Mouse (Mus musculus): Measurements from ENCODE around the gene Mgat1. TPM values are rescaled to one million over a fixed set of nuclear protein-coding genes. Genes with fewer than 3 reads are reported as not detected.

Mgat1 gene
- polyA plus RNA-seq, 1 experiment from 2014 or later = 56.3 TPM

GRCm38 (mm10) chr11:49253035-49253434, 9.0 kb downstream of the Mgat1 start:
- no peak overlapping the region for H3K27ac ChIP-seq
- H3K4me3 ChIP-seq = no peak overlapping the region
- WGBS = 90% methylated on average over 6 of the region's 6 CpGs
- peaks cover 31% of the 10 kb centered on the region for H3K4me1 ChIP-seq
- no peaks in the 10 kb centered on the region for H3K27me3 ChIP-seq
- no peak for ATAC-seq (ENCODE audit: low FRiP score, low read depth)
- no peak overlapping the region for H3K9ac ChIP-seq
- peaks cover 48% of the 10 kb centered on the region for H3K36me3 ChIP-seq
- no peak overlapping the region for H3K4me2 ChIP-seq (replicated peaks)
- H3K9me3 ChIP-seq = no peaks in the 10 kb centered on the region

GRCm38 (mm10) chr11:49259296-49259695, 15.3 kb downstream of the Mgat1 start:
- peaks cover 75% of the 10 kb centered on the region for H3K36me3 ChIP-seq
- ATAC-seq (ENCODE audit: low FRiP score, low read depth) = no peak
- no peak overlapping the region for H3K4me2 ChIP-seq (replicated peaks)
- no peaks in the 10 kb centered on the region for H3K4me1 ChIP-seq
- WGBS = 81% methylated on average over 2 of the region's 2 CpGs
- H3K4me3 ChIP-seq = no peak overlapping the region
- no peak overlapping the region for H3K9ac ChIP-seq
- no peaks in the 10 kb centered on the region for H3K9me3 ChIP-seq
- H3K27me3 ChIP-seq = no peaks in the 10 kb centered on the region
- no peak overlapping the region for H3K27ac ChIP-seq

GRCm38 (mm10) chr11:49259829-49260228, 15.8 kb downstream of the Mgat1 start:
- 78% methylated on average over 1 of the region's 1 CpGs for WGBS
- Histone ChIP-seq H3K4me2 (replicated peaks) (no peak overlapping the region), H3K9me3 (no peaks in the 10 kb centered on the region), H3K4me3 (no peak overlapping the region), H3K4me1 (no peaks in the 10 kb centered on the region), H3K36me3 (peaks cover 75% of the 10 kb centered on the region), H3K27ac (no peak overlapping the region), H3K9ac (no peak overlapping the region), H3K27me3 (no peaks in the 10 kb centered on the region)
- ATAC-seq (ENCODE audit: low FRiP score, low read depth) = no peak

- 96% methylated on average over 21 of the region's 21 CpGs for WGBS
- Histone ChIP-seq H3K4me3 (no peak overlapping the region), H3K4me2 (replicated peaks) (no peak overlapping the region), H3K27ac (no peak overlapping the region), H3K27me3 (no peaks in the 10 kb centered on the region), H3K9me3 (no peaks in the 10 kb centered on the region), H3K4me1 (no peaks in the 10 kb centered on the region), H3K36me3 (peaks cover 75% of the 10 kb centered on the region), H3K9ac (no peak overlapping the region)
- no peak for ATAC-seq (ENCODE audit: low FRiP score, low read depth)
Measured at GRCm38 (mm10) chr11:49260598-49261312, 16.8 kb downstream of the Mgat1 start.

GRCm38 (mm10) chr11:49261313-49261855, 17.4 kb downstream of the Mgat1 start:
- peaks cover 71% of the 10 kb centered on the region for H3K36me3 ChIP-seq
- ATAC-seq (ENCODE audit: low FRiP score, low read depth) = no peak
- H3K4me3 ChIP-seq = no peak overlapping the region
- H3K27ac ChIP-seq = no peak overlapping the region
- H3K9me3 ChIP-seq = no peaks in the 10 kb centered on the region
- no peak overlapping the region for H3K4me2 ChIP-seq (replicated peaks)
- 94% methylated on average over 14 of the region's 14 CpGs for WGBS
- no peaks in the 10 kb centered on the region for H3K4me1 ChIP-seq
- no peak overlapping the region for H3K9ac ChIP-seq
- H3K27me3 ChIP-seq = no peaks in the 10 kb centered on the region

GRCm38 (mm10) chr11:49262286-49262685, 18.3 kb downstream of the Mgat1 start:
- Histone ChIP-seq H3K4me3 (no peak overlapping the region), H3K27ac (no peak overlapping the region), H3K9ac (no peak overlapping the region; the same call in 1 of the 2 replicates), H3K4me2 (replicated peaks) (no peak overlapping the region), H3K27me3 (no peaks in the 10 kb centered on the region), H3K4me1 (no peaks in the 10 kb centered on the region), H3K9me3 (no peaks in the 10 kb centered on the region), H3K36me3 (peaks cover 63% of the 10 kb centered on the region)
- ATAC-seq (ENCODE audit: low FRiP score, low read depth) = no peak
- 99% methylated on average over 5 of the region's 5 CpGs for WGBS

- Histone ChIP-seq H3K9ac (no peak overlapping the region), H3K36me3 (peaks cover 61% of the 10 kb centered on the region), H3K4me1 (no peaks in the 10 kb centered on the region), H3K9me3 (no peaks in the 10 kb centered on the region), H3K27ac (no peak overlapping the region), H3K27me3 (no peaks in the 10 kb centered on the region), H3K4me3 (no peak overlapping the region), H3K4me2 (replicated peaks) (no peak overlapping the region)
- WGBS = 89% methylated on average over 6 of the region's 6 CpGs
- ATAC-seq (ENCODE audit: low FRiP score, low read depth) = no peak
Measured at GRCm38 (mm10) chr11:49263149-49263548, 19.2 kb downstream of the Mgat1 start.

GRCm38 (mm10) chr11:49264081-49264480, 20.1 kb downstream of the Mgat1 start:
- H3K4me3 ChIP-seq = no peak overlapping the region
- no peak overlapping the region for H3K9ac ChIP-seq
- H3K27me3 ChIP-seq = no peaks in the 10 kb centered on the region
- WGBS = 92% methylated on average over 7 of the region's 7 CpGs
- H3K9me3 ChIP-seq = no peaks in the 10 kb centered on the region
- H3K36me3 ChIP-seq = peaks cover 54% of the 10 kb centered on the region
- H3K4me2 ChIP-seq (replicated peaks) = no peak overlapping the region
- no peak overlapping the region; the same call in 1 of the 2 replicates for H3K27ac ChIP-seq
- ATAC-seq (ENCODE audit: low FRiP score, low read depth) = no peak
- H3K4me1 ChIP-seq = no peaks in the 10 kb centered on the region

- H3K9me3 ChIP-seq = no peaks in the 10 kb centered on the region
- no peak overlapping the region for H3K4me3 ChIP-seq
- no peak overlapping the region for H3K9ac ChIP-seq
- no peaks in the 10 kb centered on the region for H3K4me1 ChIP-seq
- H3K36me3 ChIP-seq = peaks cover 52% of the 10 kb centered on the region
- no peaks in the 10 kb centered on the region for H3K27me3 ChIP-seq
- WGBS = 72% methylated on average over 11 of the region's 11 CpGs
- ATAC-seq (ENCODE audit: low FRiP score, low read depth) = no peak
- H3K27ac ChIP-seq = no peak overlapping the region
- no peak overlapping the region for H3K4me2 ChIP-seq (replicated peaks)
Measured at GRCm38 (mm10) chr11:49264622-49265021, 20.6 kb downstream of the Mgat1 start.

- no peak for ATAC-seq (ENCODE audit: low FRiP score, low read depth)
- H3K36me3 ChIP-seq = peaks cover 48% of the 10 kb centered on the region
- no peak overlapping the region for H3K4me3 ChIP-seq
- H3K27me3 ChIP-seq = no peaks in the 10 kb centered on the region
- no peaks in the 10 kb centered on the region for H3K4me1 ChIP-seq
- no peaks in the 10 kb centered on the region for H3K9me3 ChIP-seq
- no peak overlapping the region for H3K27ac ChIP-seq
- no peak overlapping the region for H3K4me2 ChIP-seq (replicated peaks)
- 90% methylated on average over 8 of the region's 8 CpGs for WGBS
- H3K9ac ChIP-seq = no peak overlapping the region
Measured at GRCm38 (mm10) chr11:49265101-49265500, 21.1 kb downstream of the Mgat1 start.

- no peak for ATAC-seq (ENCODE audit: low FRiP score, low read depth)
- Histone ChIP-seq H3K4me2 (replicated peaks) (no peak overlapping the region), H3K27ac (no peak overlapping the region), H3K9me3 (no peaks in the 10 kb centered on the region), H3K27me3 (no peaks in the 10 kb centered on the region), H3K4me3 (no peak overlapping the region), H3K36me3 (peaks cover 32% of the 10 kb centered on the region), H3K4me1 (no peaks in the 10 kb centered on the region), H3K9ac (no peak overlapping the region)
- 85% methylated on average over 6 of the region's 6 CpGs for WGBS
Measured at GRCm38 (mm10) chr11:49266671-49267070, 22.7 kb downstream of the Mgat1 start.

GRCm38 (mm10) chr11:49267316-49267715, 23.3 kb downstream of the Mgat1 start:
- no peaks in the 10 kb centered on the region for H3K27me3 ChIP-seq
- ATAC-seq (ENCODE audit: low FRiP score, low read depth) = no peak
- no peak overlapping the region for H3K4me2 ChIP-seq (replicated peaks)
- no peaks in the 10 kb centered on the region for H3K4me1 ChIP-seq
- peaks cover 25% of the 10 kb centered on the region for H3K36me3 ChIP-seq
- no peak overlapping the region for H3K9ac ChIP-seq
- H3K9me3 ChIP-seq = no peaks in the 10 kb centered on the region
- no peak overlapping the region for H3K27ac ChIP-seq
- no peak overlapping the region for H3K4me3 ChIP-seq
- WGBS = 92% methylated on average over 10 of the region's 10 CpGs

Data from limb, embryonic 13.5 days (tissue).